Mouse (Mus musculus) kidney, adult 2 months (tissue): ENCODE results near the gene Tfap2b. TPM values are rescaled to one million over a fixed set of nuclear protein-coding genes. Genes with fewer than 3 reads are reported as not detected.

ENCODE experiments used
- DNase-seq: peaks from one replicate; pipeline ENCODE4 v3.0.0; 2021
- H3K27ac ChIP-seq: fragments of 200-500 bp; 2 replicates; pipeline ENCODE4 v1.5.1; 2012; ENCODE audit warnings: low read depth, low read length, control low read depth, inconsistent platforms; ENCODE audit not compliant: insufficient read depth
- H3K27me3 ChIP-seq: fragments of 200-500 bp; replicated peaks from 2 replicates; pipeline ENCODE4 v1.6.1; 2012; ENCODE audit warnings: mild to moderate bottlenecking, moderate library complexity, low read length, inconsistent platforms; ENCODE audit not compliant: control insufficient read depth, insufficient read depth
- H3K36me3 ChIP-seq: fragments of 200-500 bp; 2 replicates; pipeline ENCODE4 v1.6.1; 2012; ENCODE audit warnings: mild to moderate bottlenecking, moderate library complexity, low read length, inconsistent platforms; ENCODE audit not compliant: control insufficient read depth, insufficient read depth
- H3K4me1 ChIP-seq: fragments of 200-500 bp; 2 replicates; pipeline ENCODE4 v1.6.1; 2011; ENCODE audit warnings: low read length; ENCODE audit not compliant: control insufficient read depth, insufficient read depth
- H3K4me3 ChIP-seq: fragments of 200-500 bp; 2 replicates; pipeline ENCODE4 v1.5.1; 2011; ENCODE audit warnings: mild to moderate bottlenecking, low read depth, low read length, control low read depth; ENCODE audit not compliant: insufficient read depth
- CTCF ChIP-seq: fragments of 200-500 bp; conservative IDR thresholded peaks from 2 replicates; pipeline ENCODE4 v1.5.1; 2011; ENCODE audit warnings: low read depth, mild to moderate bottlenecking, control low read depth, low read length, moderate library complexity, mixed read lengths; ENCODE audit not compliant: insufficient read depth, insufficient read length
- POLR2A ChIP-seq: fragments of 200-500 bp; IDR thresholded peaks from one replicate; pipeline ENCODE4 v1.6.1; 2011; ENCODE audit warnings: low read depth, low read length, control low read depth
- WGBS: fragments of 180-500 bp; shearing (Covaris S2); methylation state at CpG from one replicate; pipeline ENCODE4 v1.1.7; 2018; 5-methylcytosine and 5-hydroxymethylcytosine counted together
- polyA plus RNA-seq: library from polyadenylated mRNA; depleted of rRNA; stranded (reverse); fragments of >200 nt; gene quantifications from 2 replicates; pipeline ENCODE4 v1.2.3, GENCODE M21; 2012; rRNA removed

The Tfap2b gene
- polyA plus RNA-seq, 1 experiment: 36.0 TPM

DNA sequence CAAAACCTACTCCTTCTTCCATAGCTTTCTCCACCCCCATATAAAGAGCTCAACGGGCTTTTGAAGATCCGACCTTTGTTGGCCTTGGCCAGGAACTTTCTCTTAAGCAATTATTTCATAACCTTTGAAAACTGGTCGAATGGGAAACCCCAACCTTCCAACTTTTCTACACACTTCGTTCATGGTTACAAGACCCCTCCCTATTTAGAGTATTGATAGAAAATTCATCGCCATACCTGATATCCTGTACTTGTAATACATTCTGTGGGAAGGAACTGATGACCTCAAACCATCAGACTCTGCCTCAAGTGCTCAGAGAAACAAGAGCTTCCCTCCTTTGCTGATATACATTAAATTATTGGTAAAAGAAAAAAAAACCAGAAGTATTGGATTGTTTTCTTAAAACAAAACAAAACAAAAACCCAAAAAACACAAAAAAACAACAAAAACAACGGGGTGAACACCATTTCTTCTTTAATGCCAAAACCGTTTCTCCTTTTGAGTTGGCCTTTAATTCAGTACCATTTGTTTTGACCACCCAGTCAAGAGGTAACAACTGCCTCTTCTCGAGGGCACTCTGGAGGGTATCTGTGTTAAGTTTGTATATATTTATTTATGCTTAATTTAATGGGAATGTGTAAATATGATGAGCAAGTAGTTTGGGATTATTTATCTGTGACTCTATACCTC is 29.2 kb downstream of the Tfap2b start:
- Histone ChIP-seq H3K4me1 (0 out of 2 replicates have a peak, but pooled peaks cover 1% of the 10 kb centered on the region), H3K4me3 (no peak overlapping the region), H3K27ac (0 out of 2 replicates have a peak overlapping the region, but pooled peaks have one; percentile 11), H3K36me3 (no peaks in the 10 kb centered on the region; the same call in 1 of the 2 replicates), H3K27me3 (peaks cover 3% of the 10 kb centered on the region)
- TF ChIP-seq POLR2A: no peak
- TF ChIP-seq CTCF: no peak
- 17% methylated on average over 8 of the region's 8 CpGs for WGBS
- DNase-seq: no peak

DNA sequence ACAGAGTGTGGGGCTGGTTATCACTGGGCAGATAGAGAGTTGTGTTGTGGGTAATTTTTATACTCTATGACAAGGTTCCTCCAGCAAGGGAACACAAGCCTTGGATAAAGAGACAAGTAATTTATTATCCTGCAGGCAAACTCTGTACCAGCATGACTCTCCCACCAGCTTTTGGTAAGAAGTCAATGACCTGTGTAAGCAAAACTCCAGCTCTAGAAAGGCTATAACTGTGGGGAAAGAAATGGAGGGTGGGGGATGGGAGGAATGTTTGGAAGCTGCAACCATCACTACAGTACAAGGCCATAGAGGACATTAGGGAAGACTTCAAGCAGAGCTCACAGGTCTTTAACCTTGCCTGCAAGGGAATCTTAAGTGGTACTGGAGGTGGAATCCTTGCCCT is 31.3 kb downstream of the Tfap2b start:
- Histone ChIP-seq H3K4me3 (no peak overlapping the region), H3K27me3 (peaks cover 1% of the 10 kb centered on the region; the same call in 1 of the 2 replicates), H3K27ac (peak overlapping the region; percentile 72), H3K4me1 (peaks cover 7% of the 10 kb centered on the region; the same call in 1 of the 2 replicates), H3K36me3 (no peaks in the 10 kb centered on the region; the same call in 1 of the 2 replicates)
- TF ChIP-seq CTCF (no peak), POLR2A (no peak)
- DNase-seq: peak; percentile 57

DNA sequence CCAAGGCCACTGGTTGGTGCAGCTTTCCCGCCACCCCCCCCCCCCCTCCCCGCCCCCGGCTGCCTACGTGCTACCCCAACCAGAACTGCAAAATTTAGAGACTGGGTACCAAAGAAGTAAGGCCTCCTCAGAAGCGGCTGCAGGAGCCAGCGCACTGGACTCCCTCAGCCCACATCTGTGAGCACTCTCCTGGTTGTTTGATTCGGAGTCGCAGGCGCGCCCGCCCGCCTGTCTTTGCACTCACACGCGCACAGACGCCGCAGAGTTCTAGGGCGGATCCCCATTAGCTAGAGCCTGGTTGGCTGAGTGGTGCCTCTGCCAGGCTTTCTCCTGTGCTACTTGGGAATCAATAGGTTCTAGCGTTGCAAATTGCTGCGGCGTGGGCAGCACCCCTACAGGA is 32.6 kb downstream of the Tfap2b start:
- 2% methylated on average over 20 of the region's 20 CpGs for WGBS
- TF ChIP-seq CTCF: no peak
- TF ChIP-seq POLR2A: no peak
- H3K27me3 ChIP-seq: peaks cover 1% of the 10 kb centered on the region; the same call in 1 of the 2 replicates
- peaks cover 8% of the 10 kb centered on the region; the same call in 1 of the 2 replicates for H3K4me1 ChIP-seq
- DNase-seq: peak; percentile 59
- H3K36me3 ChIP-seq: no peaks in the 10 kb centered on the region
- peak overlapping the region; percentile 74 for H3K27ac ChIP-seq
- H3K4me3 ChIP-seq: peak overlapping the region; percentile 34

DNA sequence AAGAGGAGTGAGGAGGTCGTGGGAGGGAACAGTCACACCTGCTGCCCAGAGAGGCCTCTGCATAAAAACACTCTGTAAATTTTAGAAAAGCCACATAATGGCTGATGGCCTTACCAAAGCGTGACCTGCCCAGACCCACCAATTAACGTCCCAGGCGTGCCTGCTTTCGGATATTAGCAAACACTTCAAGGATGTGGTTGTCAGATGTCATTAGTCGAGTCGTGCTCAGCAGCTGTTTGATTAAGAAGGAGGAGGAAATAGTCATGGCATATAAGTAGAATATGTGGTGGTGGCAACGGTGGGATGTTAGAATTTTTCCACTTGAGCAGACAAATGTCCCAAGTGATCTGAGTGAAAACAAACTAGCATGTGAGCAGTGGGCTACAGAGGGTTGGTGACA is 33.3 kb downstream of the Tfap2b start:
- 7% methylated on average over 8 of the region's 8 CpGs for WGBS
- no peaks in the 10 kb centered on the region for H3K36me3 ChIP-seq
- H3K4me1 ChIP-seq: peaks cover 8% of the 10 kb centered on the region; the same call in 1 of the 2 replicates
- DNase-seq: no peak
- peak overlapping the region; percentile 74 for H3K27ac ChIP-seq
- H3K4me3 ChIP-seq: no peak overlapping the region
- peaks cover 1% of the 10 kb centered on the region; the same call in 1 of the 2 replicates for H3K27me3 ChIP-seq
- TF ChIP-seq CTCF: no peak
- no peak for TF ChIP-seq POLR2A

DNA sequence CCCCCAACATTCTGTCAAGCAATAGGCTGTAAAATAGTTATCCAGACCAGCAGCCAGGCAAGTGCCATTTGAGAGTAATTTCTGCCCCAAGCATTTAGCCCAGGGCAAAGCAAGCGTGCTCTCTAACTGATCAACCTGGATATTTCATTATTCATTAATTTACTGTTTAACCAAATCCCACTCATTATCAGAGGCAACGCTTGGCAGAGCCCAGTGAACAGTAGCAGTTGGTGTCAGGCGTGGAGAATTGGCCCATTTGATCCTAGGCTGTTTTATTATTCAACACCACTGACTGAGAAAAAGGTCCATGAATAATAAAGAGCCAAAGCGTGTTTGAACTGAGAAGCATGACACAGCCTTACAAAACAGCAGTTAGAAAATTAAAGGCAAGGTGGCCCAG is 36.3 kb downstream of the Tfap2b start:
- 9% methylated on average over 4 of the region's 4 CpGs for WGBS
- H3K4me1 ChIP-seq: peaks cover 8% of the 10 kb centered on the region; the same call in 1 of the 2 replicates
- peak; percentile 85 for DNase-seq
- H3K27me3 ChIP-seq: no peaks in the 10 kb centered on the region; the same call in 1 of the 2 replicates
- no peak overlapping the region for H3K4me3 ChIP-seq
- TF ChIP-seq CTCF: no peak
- no peak for TF ChIP-seq POLR2A
- H3K36me3 ChIP-seq: no peaks in the 10 kb centered on the region
- peak overlapping the region; percentile 38; the same call in 1 of the 2 replicates for H3K27ac ChIP-seq

DNA sequence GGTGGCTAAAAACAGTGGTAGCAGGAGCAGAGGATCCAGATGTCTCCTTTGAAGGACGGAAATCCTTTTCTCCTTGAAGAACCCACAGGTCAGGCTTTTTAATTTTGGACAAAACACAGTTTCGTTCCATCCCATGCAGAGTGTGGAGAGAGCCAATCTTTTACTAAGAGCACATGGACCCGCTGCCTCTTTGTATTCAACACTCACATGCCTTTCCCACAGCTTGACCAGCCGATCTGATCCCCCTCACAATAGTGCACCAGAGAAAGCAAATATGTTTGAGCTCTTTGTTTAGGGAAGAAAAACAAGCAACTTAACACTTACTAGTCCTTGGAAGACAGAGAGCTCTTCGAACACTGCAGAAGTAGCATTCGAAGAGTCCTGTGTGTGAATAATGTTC is 42.6 kb downstream of the Tfap2b start:
- no peaks in the 10 kb centered on the region for H3K27me3 ChIP-seq
- DNase-seq: no peak
- H3K4me3 ChIP-seq: no peak overlapping the region
- H3K4me1 ChIP-seq: no peaks in the 10 kb centered on the region
- WGBS: 75% methylated on average over 6 of the region's 6 CpGs
- no peak overlapping the region for H3K27ac ChIP-seq
- no peak for TF ChIP-seq POLR2A
- TF ChIP-seq CTCF: no peak
- H3K36me3 ChIP-seq: no peaks in the 10 kb centered on the region

DNA sequence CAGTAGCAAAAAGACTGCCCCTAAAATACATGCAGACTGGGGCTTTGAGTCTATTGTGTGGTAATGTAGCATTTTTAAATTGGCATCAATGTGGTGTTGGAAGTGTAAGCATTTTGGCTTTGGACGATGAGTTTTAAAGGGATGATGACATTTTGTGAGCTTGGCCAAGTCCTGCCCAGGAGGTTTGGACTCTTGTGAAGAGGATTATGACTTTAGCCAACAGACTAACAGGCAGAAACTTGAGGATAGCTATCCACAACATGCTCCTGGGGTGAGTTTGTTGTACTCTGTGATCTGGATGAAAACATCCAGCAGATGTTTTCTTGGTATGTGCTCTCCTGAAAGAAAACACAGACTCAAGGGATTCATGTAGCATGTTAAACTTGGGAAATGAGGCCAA is 60.9 kb downstream of the Tfap2b start:
- DNase-seq: no peak
- Histone ChIP-seq H3K27me3 (no peaks in the 10 kb centered on the region; the same call in 1 of the 2 replicates), H3K27ac (no peak overlapping the region), H3K36me3 (no peaks in the 10 kb centered on the region), H3K4me3 (no peak overlapping the region), H3K4me1 (no peaks in the 10 kb centered on the region)
- WGBS: 89% methylated on average over 1 of the region's 1 CpGs
- TF ChIP-seq POLR2A: no peak
- no peak for TF ChIP-seq CTCF

Other genes starting within 250 kb of the Tfap2b start
- gene Tfap2d, start 105.9 kb upstream of the Tfap2b start, polyA plus RNA-seq: not detected in 2 replicates